8 mouse cellular contexts compared by ENCODE assay signal in genomic region chr6:59426534-59426885, GRCm38 (mm10). TPM values are rescaled to one million over a fixed set of nuclear protein-coding genes. Genes with fewer than 3 reads are reported as not detected.
DNase-seq lines count a peak whose midpoint lies in the region; ATAC-seq and TF ChIP-seq lines count a peak whose summit lies in the region.

No protein-coding gene starts in this region.

- H3K4me2 ChIP-seq in kidney, embryonic 15.5 days: peak overlapping the region; percentile 82
- peak overlapping the region; percentile 85 for H3K4me2 ChIP-seq in embryonic facial prominence, embryonic 12.5 days (replicated peaks)
- H3K4me2 ChIP-seq in hindbrain, postnatal 0 days (ENCODE audit: low read depth, low read length): peak overlapping the region; percentile 67
- H3K4me2 ChIP-seq in midbrain, embryonic 14.5 days (ENCODE audit: low read length): peak overlapping the region; percentile 81

- no peaks in the 10 kb centered on the region for H3K9me3 ChIP-seq in kidney, embryonic 15.5 days (replicated peaks)
- H3K9me3 ChIP-seq in embryonic facial prominence, embryonic 12.5 days: no peaks in the 10 kb centered on the region
- H3K9me3 ChIP-seq in hindbrain, postnatal 0 days (ENCODE audit: low read length): no peaks in the 10 kb centered on the region
- H3K9me3 ChIP-seq in midbrain, embryonic 14.5 days (ENCODE audit: control insufficient read depth, low read length): no peaks in the 10 kb centered on the region

- H3K4me3 ChIP-seq in kidney, embryonic 15.5 days (replicated peaks): peak overlapping the region; percentile 47
- H3K4me3 ChIP-seq in embryonic facial prominence, embryonic 12.5 days: peak overlapping the region; percentile 49
- H3K4me3 ChIP-seq in hindbrain, postnatal 0 days (ENCODE audit: low read length): peak overlapping the region; percentile 49
- peak overlapping the region; percentile 47 for H3K4me3 ChIP-seq in midbrain, embryonic 14.5 days (replicated peaks; ENCODE audit: low read depth, low read length)

- H3K27ac ChIP-seq in kidney, embryonic 15.5 days: peak overlapping the region; percentile 70
- 0 out of 2 replicates have a peak overlapping the region, but pooled peaks have one; percentile 17 for H3K27ac ChIP-seq in embryonic facial prominence, embryonic 12.5 days
- H3K27ac ChIP-seq in hindbrain, postnatal 0 days: peak overlapping the region; percentile 88
- H3K27ac ChIP-seq in midbrain, embryonic 14.5 days (replicated peaks; ENCODE audit: low read depth, low read length): peak overlapping the region; percentile 63

- 44% methylated on average over 3 of the region's 3 CpGs for WGBS in kidney, embryonic 15.5 days
- WGBS in embryonic facial prominence, embryonic 12.5 days: 43% methylated on average over 3 of the region's 3 CpGs
- WGBS in hindbrain, postnatal 0 days: 29% methylated on average over 3 of the region's 3 CpGs
- WGBS in midbrain, embryonic 14.5 days: 29% methylated on average over 3 of the region's 3 CpGs

- no peaks in the 10 kb centered on the region for H3K36me3 ChIP-seq in kidney, embryonic 15.5 days
- H3K36me3 ChIP-seq in embryonic facial prominence, embryonic 12.5 days: no peaks in the 10 kb centered on the region
- H3K36me3 ChIP-seq in hindbrain, postnatal 0 days (ENCODE audit: insufficient read depth, low read length): no peaks in the 10 kb centered on the region
- no peaks in the 10 kb centered on the region for H3K36me3 ChIP-seq in midbrain, embryonic 14.5 days (ENCODE audit: control insufficient read depth, insufficient read depth, low read length)

- no peaks in the 10 kb centered on the region for H3K27me3 ChIP-seq in kidney, embryonic 15.5 days
- H3K27me3 ChIP-seq in embryonic facial prominence, embryonic 12.5 days: no peaks in the 10 kb centered on the region
- H3K27me3 ChIP-seq in hindbrain, postnatal 0 days (ENCODE audit: insufficient read depth, low read length): no peaks in the 10 kb centered on the region
- H3K27me3 ChIP-seq in midbrain, embryonic 14.5 days (ENCODE audit: control insufficient read depth, insufficient read depth, low read length): no peaks in the 10 kb centered on the region

- peak overlapping the region; percentile 40 for H3K9ac ChIP-seq in kidney, embryonic 15.5 days
- H3K9ac ChIP-seq in embryonic facial prominence, embryonic 12.5 days: peak overlapping the region; percentile 59
- peak overlapping the region; percentile 65 for H3K9ac ChIP-seq in hindbrain, postnatal 0 days (replicated peaks; ENCODE audit: low read length)
- peak overlapping the region; percentile 68 for H3K9ac ChIP-seq in midbrain, embryonic 14.5 days (replicated peaks; ENCODE audit: low read length)

- no peak for TF ChIP-seq CTCF in hindbrain, postnatal 0 days (IDR thresholded peaks at IDR 0.05; ENCODE audit: low read depth)

- H3K4me1 ChIP-seq in kidney, embryonic 15.5 days: peaks cover 14% of the 10 kb centered on the region; the same call in 1 of the 2 replicates
- H3K4me1 ChIP-seq in embryonic facial prominence, embryonic 12.5 days: peaks cover 4% of the 10 kb centered on the region; the same call in 1 of the 2 replicates
- H3K4me1 ChIP-seq in hindbrain, postnatal 0 days (ENCODE audit: insufficient read depth, low read length): peaks cover 4% of the 10 kb centered on the region
- peaks cover 5% of the 10 kb centered on the region; the same call in 1 of the 2 replicates for H3K4me1 ChIP-seq in midbrain, embryonic 14.5 days (ENCODE audit: control insufficient read depth, insufficient read depth, low read length)

- DNase-seq in kidney, postnatal 4 days: no peak
- peak; percentile 28 for DNase-seq in hindbrain, postnatal 0 days (ENCODE audit: low spot score)
- no peak for DNase-seq in midbrain, embryonic 14.5 days
- DNase-seq in urinary bladder, postnatal 14 days (ENCODE audit: low spot score): no peak

- ATAC-seq in kidney, embryonic 15.5 days (replicated peaks; ENCODE audit: low FRiP score): no peak
- ATAC-seq in embryonic facial prominence, embryonic 12.5 days (ENCODE audit: insufficient number of reproducible peaks, insufficient read depth, low FRiP score, low TSS enrichment): no peak
- ATAC-seq in hindbrain, postnatal 0 days: no peak
- ATAC-seq in midbrain, embryonic 14.5 days (ENCODE audit: low FRiP score, low TSS enrichment): peak; percentile 66; the same call in 1 of the 2 replicates
- ATAC-seq in megakaryocyte-erythroid progenitor cell, adult 5-6 weeks (replicated peaks; ENCODE audit: low FRiP score, low TSS enrichment, poor library complexity, severe bottlenecking): no peak
- ATAC-seq in cerebellum, adult (ENCODE audit: insufficient number of reproducible peaks, low FRiP score, low TSS enrichment): no peak

RNA-seq across cellular contexts. Expression of gene Gprin3, which starts 0.4 kb away (rescaled TPM):
- polyA plus RNA-seq in kidney, embryonic 15.5 days (2015; fragmentation: Nextera tagmentation; extraction: Ambion mirVana): 1.6 and 1.7 TPM in 2 replicates
- polyA plus RNA-seq in embryonic facial prominence, embryonic 12.5 days (2016; fragmentation: Nextera tagmentation; extraction: Ambion mirVana): 1.3 and 1.4 TPM in 2 replicates
- 24.7 and 26.8 TPM in 2 replicates for total RNA-seq in hindbrain, postnatal 0 days (2014; rRNA removed)
- 12.8 and 13.7 TPM in 2 replicates for polyA plus RNA-seq in hindbrain, postnatal 0 days (2015; fragmentation: Nextera tagmentation; extraction: Ambion mirVana)
- 7.6 and 8.9 TPM in 2 replicates for polyA plus RNA-seq in midbrain, embryonic 14.5 days (2014; fragmentation: Nextera tagmentation; extraction: Ambion mirVana)
- total RNA-seq in megakaryocyte-erythroid progenitor cell, adult 5-6 weeks (2014; fragmentation: Nextera tagmentation): 0.20 and 0.55 TPM in 2 replicates
- 0.30 and 0.33 TPM in 2 replicates for total RNA-seq in megakaryocyte-erythroid progenitor cell, adult 5-6 weeks (2017)

Comparison
In these comparisons a context has a peak if more than half of its experiments do, and no peak if none do; other contexts are left out.
1. H3K27ac ChIP-seq: peak in every context shown above with its lines; median percentile 88 in hindbrain, postnatal 0 days; 70 in kidney, embryonic 15.5 days; 63 in midbrain, embryonic 14.5 days; 17 in embryonic facial prominence, embryonic 12.5 days.